Mouse (Mus musculus): ENCODE results near the gene Gm10681. TPM values are rescaled to one million over a fixed set of nuclear protein-coding genes. Genes with fewer than 3 reads are reported as not detected.
"Not testable (repeated sequence)": the region's sequence is repeated elsewhere in the genome, so short reads cannot be mapped to it uniquely, and the experiment has no call there.

The Gm10681 gene
- 0.08 TPM in 2 replicates for polyA plus RNA-seq (2016; fragmentation: Nextera tagmentation; extraction: Ambion mirVana)

- Histone ChIP-seq H3K4me1 (no peaks in the 10 kb centered on the region), H3K9me3 (replicated peaks) (no peaks in the 10 kb centered on the region), H3K27ac (0 out of 2 replicates have a peak within 1 kb of the TSS, but pooled peaks have one; percentile 41), H3K4me2 (no peak within 1 kb of the TSS), H3K9ac (no peak within 1 kb of the TSS), H3K36me3 (no peaks in the 10 kb centered on the region), H3K4me3 (no peak within 1 kb of the TSS), H3K27me3 (replicated peaks) (no peaks in the 10 kb centered on the region)
- no peak for ATAC-seq
These were observed at the start of gene Gm10681 for GRCm38 (mm10) chr3:98588707-98589106. TSS of gene Gm10681 (minus strand) at chr3:98588807.

GRCm38 (mm10) chr3:98635145-98635544 is 46.5 kb upstream of the Gm10681 start:
- no peak for ATAC-seq
- Histone ChIP-seq H3K4me3 (no peak overlapping the region), H3K9ac (no peak overlapping the region), H3K36me3 (no peaks in the 10 kb centered on the region), H3K9me3 (replicated peaks) (no peaks in the 10 kb centered on the region), H3K4me2 (no peak overlapping the region), H3K27ac (no peak overlapping the region), H3K27me3 (replicated peaks) (no peaks in the 10 kb centered on the region), H3K4me1 (no peaks in the 10 kb centered on the region)
- 58% methylated on average over 1 of the region's 1 CpGs for WGBS (ENCODE audit: insufficient replicate concordance)

DNA sequence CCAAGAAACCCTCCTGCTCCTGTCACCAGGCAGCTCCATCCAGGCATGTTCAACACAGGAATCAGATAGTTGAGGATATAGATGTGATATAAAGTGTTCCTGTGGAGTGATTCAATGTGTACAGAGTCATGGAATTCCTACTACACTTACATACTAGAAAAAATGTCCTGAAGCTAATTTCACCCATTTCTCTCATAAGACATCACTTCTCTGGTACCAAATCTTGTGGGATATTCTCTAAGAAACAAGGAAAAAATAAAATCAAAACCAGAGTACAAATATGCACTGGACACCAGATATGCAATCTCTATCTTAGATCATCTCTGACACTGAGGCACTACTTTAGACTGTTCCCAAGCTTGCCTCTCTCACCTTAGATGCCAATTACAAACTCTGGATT is 41.5 kb upstream of the Gm10681 start, which contains the start of gene Hsd3b5:
Hsd3b5 (minus strand) TSS at position 101 of the 400 bp plus-strand sequence.
- H3K4me1 ChIP-seq: no peaks in the 10 kb centered on the region
- H3K36me3 ChIP-seq: no peaks in the 10 kb centered on the region
- no peak within 1 kb of the TSS for H3K4me3 ChIP-seq
- H3K27me3 ChIP-seq (replicated peaks): no peaks in the 10 kb centered on the region
- no peak for ATAC-seq
- no peak within 1 kb of the TSS for H3K27ac ChIP-seq
- H3K9me3 ChIP-seq (replicated peaks): no peaks in the 10 kb centered on the region
- H3K9ac ChIP-seq: no peak within 1 kb of the TSS
- H3K4me2 ChIP-seq: no peak within 1 kb of the TSS

DNA sequence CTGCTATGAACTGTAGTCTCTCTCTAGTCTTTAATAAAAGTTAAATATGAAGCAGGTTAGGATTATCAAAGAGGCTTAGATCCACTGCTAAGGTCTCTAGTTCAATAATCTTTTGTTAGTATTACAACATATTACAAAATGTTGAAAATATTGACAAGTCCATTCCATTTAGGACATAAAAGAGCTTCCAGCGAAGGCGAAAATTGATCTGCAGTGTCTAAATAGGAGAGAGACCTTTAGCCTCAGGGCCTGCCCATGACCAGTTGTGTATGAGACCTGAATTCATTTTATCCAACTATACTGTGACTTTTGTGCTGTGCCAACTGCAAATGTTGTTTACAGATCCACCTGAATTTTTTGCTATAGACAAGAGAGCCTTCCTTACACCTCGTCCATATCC is 41.0 kb upstream of the Gm10681 start:
- no peak overlapping the region for H3K4me2 ChIP-seq
- H3K27ac ChIP-seq: no peak overlapping the region
- H3K9me3 ChIP-seq (replicated peaks): no peaks in the 10 kb centered on the region
- H3K4me1 ChIP-seq: no peaks in the 10 kb centered on the region
- H3K27me3 ChIP-seq (replicated peaks): no peaks in the 10 kb centered on the region
- no peak overlapping the region for H3K4me3 ChIP-seq
- no peak for ATAC-seq
- H3K36me3 ChIP-seq: no peaks in the 10 kb centered on the region
- WGBS (ENCODE audit: insufficient replicate concordance): 61% methylated on average over 3 of the region's 3 CpGs
- H3K9ac ChIP-seq: no peak overlapping the region

- H3K27me3 ChIP-seq (replicated peaks); H3K9me3 ChIP-seq (replicated peaks); H3K4me3 ChIP-seq; H3K9ac ChIP-seq; ATAC-seq; H3K4me2 ChIP-seq; H3K27ac ChIP-seq; H3K4me1 ChIP-seq; H3K36me3 ChIP-seq: not testable (repeated sequence)
- WGBS (ENCODE audit: insufficient replicate concordance): 67% methylated on average over 1 of the region's 1 CpGs
These were observed 28.2 kb upstream of the Gm10681 start for GRCm38 (mm10) chr3:98616786-98617185.

DNA sequence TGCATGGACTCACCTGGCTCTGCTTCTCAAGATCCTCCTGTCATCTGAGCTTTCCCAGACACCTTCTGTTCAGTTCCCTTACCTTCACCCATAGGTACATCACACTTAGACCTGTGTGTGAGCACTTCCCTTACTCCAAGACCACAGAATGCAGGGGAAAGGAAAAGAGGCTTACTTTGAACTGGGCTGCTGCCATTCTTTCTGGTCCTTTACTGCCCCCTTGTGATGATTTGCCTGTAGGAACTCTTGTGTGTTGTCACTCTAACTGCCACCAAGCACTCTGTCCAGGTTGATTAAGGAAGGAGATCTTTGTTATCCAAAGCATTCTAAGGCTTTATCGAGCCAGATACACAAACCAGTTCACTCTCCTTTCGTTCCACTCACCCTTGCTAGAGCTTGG is 27.6 kb upstream of the Gm10681 start:
- not testable (repeated sequence) for H3K9ac ChIP-seq; H3K9me3 ChIP-seq (replicated peaks); H3K4me1 ChIP-seq; H3K4me2 ChIP-seq; H3K27ac ChIP-seq; H3K36me3 ChIP-seq; H3K27me3 ChIP-seq (replicated peaks); H3K4me3 ChIP-seq
- peak; percentile 15; the same call in 1 of the 2 replicates for ATAC-seq
- WGBS (ENCODE audit: insufficient replicate concordance): 18% methylated on average over 2 of the region's 2 CpGs

GRCm38 (mm10) chr3:98614406-98614927 is 25.9 kb upstream of the Gm10681 start:
- not testable (repeated sequence) for H3K27ac ChIP-seq; ATAC-seq; H3K4me2 ChIP-seq; H3K4me3 ChIP-seq; H3K4me1 ChIP-seq; H3K27me3 ChIP-seq (replicated peaks); H3K9ac ChIP-seq; H3K36me3 ChIP-seq; H3K9me3 ChIP-seq (replicated peaks)
- WGBS (ENCODE audit: insufficient replicate concordance): 51% methylated on average over 2 of the region's 2 CpGs

- Histone ChIP-seq H3K36me3 (no peaks in the 10 kb centered on the region), H3K27ac (no peak overlapping the region), H3K4me2 (no peak overlapping the region), H3K27me3 (replicated peaks) (no peaks in the 10 kb centered on the region), H3K4me3 (no peak overlapping the region), H3K4me1 (no peaks in the 10 kb centered on the region), H3K9me3 (replicated peaks) (no peaks in the 10 kb centered on the region; the same call in 1 of the 2 replicates), H3K9ac (no peak overlapping the region)
- no peak for ATAC-seq
These were observed 25.4 kb upstream of the Gm10681 start for GRCm38 (mm10) chr3:98613963-98614362.

DNA sequence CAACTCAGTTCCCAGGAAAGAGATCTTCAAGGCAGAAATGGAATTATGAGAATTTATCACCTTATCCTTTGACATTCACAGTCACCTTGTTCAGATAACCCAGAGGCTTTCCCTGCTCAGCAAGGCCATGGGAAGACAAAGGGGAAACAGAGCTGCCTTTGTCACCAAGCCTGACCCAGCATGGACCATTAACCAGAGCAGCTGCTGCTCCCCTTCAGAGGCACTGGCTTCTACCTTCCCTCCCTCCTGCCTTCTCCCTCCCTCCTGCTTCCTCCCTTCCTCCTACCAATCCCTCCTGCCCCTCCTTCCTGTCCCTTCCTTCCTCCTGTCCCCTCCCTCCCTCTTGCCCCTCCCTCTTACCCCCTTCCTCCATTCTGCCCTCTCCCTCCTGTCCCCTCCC is 24.9 kb upstream of the Gm10681 start:
- H3K36me3 ChIP-seq; H3K9me3 ChIP-seq (replicated peaks); H3K4me2 ChIP-seq; H3K27me3 ChIP-seq (replicated peaks); H3K27ac ChIP-seq; H3K4me3 ChIP-seq; ATAC-seq; H3K4me1 ChIP-seq; H3K9ac ChIP-seq: not testable (repeated sequence)

- H3K4me2 ChIP-seq: no peak overlapping the region
- no peaks in the 10 kb centered on the region for H3K4me1 ChIP-seq
- H3K36me3 ChIP-seq: no peaks in the 10 kb centered on the region
- H3K27ac ChIP-seq: 0 out of 2 replicates have a peak overlapping the region, but pooled peaks have one; percentile 41
- no peak overlapping the region for H3K9ac ChIP-seq
- ATAC-seq: 0 out of 2 replicates have a peak, but pooled peaks have one; percentile 49
- no peak overlapping the region for H3K4me3 ChIP-seq
- H3K27me3 ChIP-seq (replicated peaks): no peaks in the 10 kb centered on the region
- 45% methylated on average over 2 of the region's 2 CpGs for WGBS (ENCODE audit: insufficient replicate concordance)
- no peaks in the 10 kb centered on the region for H3K9me3 ChIP-seq (replicated peaks)
These were observed 886 bp downstream of the Gm10681 start for GRCm38 (mm10) chr3:98587721-98588120.

- ATAC-seq: not testable (repeated sequence)
These were observed 6.0 kb downstream of the Gm10681 start for GRCm38 (mm10) chr3:98582622-98583021.

DNA sequence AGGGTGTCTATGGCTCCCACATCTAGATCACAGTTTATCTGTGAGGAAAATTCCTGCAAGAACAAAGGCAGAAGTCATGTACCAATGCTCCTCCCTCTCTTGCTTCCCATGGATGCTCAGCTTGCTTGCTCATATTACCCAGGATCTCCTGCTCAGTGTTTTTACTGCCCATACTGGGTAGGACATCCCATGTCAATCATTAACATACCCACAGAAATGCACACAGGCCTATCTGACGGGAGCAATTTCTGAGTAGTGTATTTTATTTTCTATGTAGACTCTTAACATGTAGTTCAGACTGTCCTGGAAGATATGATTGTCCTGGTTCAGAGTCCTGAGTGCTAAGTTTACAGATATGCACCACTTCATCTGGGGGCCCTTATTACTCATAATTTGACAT is 6.4 kb downstream of the Gm10681 start:
- not testable (repeated sequence) for ATAC-seq

More at GRCm38 (mm10) chr3:98582622-98583021, 6.0 kb downstream of the Gm10681 start:
- not testable (repeated sequence) for H3K27ac ChIP-seq; H3K27me3 ChIP-seq (replicated peaks); H3K9ac ChIP-seq; H3K4me1 ChIP-seq; H3K9me3 ChIP-seq (replicated peaks); H3K36me3 ChIP-seq; H3K4me3 ChIP-seq; H3K4me2 ChIP-seq

GRCm38 (mm10) chr3:98581024-98581423 is 7.6 kb downstream of the Gm10681 start:
- not testable (repeated sequence) for H3K4me1 ChIP-seq, H3K4me2 ChIP-seq
- WGBS (ENCODE audit: insufficient replicate concordance): 60% methylated on average over 1 of the region's 1 CpGs

More for the DNA sequence above, 6.4 kb downstream of the Gm10681 start:
- no CpG with 5 or more reads among the region's 1 CpGs for WGBS (ENCODE audit: insufficient replicate concordance)
- H3K4me1 ChIP-seq; H3K9me3 ChIP-seq (replicated peaks); H3K4me3 ChIP-seq; H3K4me2 ChIP-seq; H3K27ac ChIP-seq; H3K9ac ChIP-seq; H3K36me3 ChIP-seq; H3K27me3 ChIP-seq (replicated peaks): not testable (repeated sequence)

More at GRCm38 (mm10) chr3:98581024-98581423, 7.6 kb downstream of the Gm10681 start:
- ATAC-seq; H3K27me3 ChIP-seq (replicated peaks); H3K9ac ChIP-seq; H3K36me3 ChIP-seq; H3K4me3 ChIP-seq; H3K27ac ChIP-seq; H3K9me3 ChIP-seq (replicated peaks): not testable (repeated sequence)

Measured in liver, embryonic 12.5 days (tissue).